Mouse (Mus musculus) right cerebral cortex, postnatal 10 days (tissue): ENCODE results near the gene Pde7b.
A peak's percentile ranks its signal among the peaks of the same experiment; 100 is the strongest.

ENCODE experiments used
- DNase-seq, 2 experiments: peaks; one replicate each; pipeline ENCODE4 v3.0.0; 2021; ENCODE audit warnings: low spot score in 2 of 2

Gene Pde7b

DNA sequence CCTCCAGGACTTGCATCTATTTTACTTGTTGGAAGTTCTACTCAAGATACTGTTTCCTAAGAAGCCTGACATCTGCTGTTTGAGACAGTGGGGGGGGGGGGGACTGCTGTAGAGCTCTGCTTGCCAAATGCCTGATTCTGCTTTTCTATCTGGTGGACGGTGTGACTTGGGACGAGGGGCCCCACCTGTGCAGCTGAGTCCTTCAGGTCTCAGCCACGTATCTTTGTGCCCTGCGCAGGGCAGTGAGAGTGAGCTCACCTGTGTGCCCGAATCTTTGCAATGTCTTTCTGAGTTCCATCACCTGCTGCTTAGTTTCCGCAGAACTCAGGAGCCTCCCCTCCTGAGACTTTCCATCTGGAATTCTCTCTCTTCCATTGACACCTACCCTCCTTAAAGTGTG lies 70.7 kb downstream of the Pde7b start:
- peak in 1 of 2 experiments; percentile 11 for DNase-seq

DNA sequence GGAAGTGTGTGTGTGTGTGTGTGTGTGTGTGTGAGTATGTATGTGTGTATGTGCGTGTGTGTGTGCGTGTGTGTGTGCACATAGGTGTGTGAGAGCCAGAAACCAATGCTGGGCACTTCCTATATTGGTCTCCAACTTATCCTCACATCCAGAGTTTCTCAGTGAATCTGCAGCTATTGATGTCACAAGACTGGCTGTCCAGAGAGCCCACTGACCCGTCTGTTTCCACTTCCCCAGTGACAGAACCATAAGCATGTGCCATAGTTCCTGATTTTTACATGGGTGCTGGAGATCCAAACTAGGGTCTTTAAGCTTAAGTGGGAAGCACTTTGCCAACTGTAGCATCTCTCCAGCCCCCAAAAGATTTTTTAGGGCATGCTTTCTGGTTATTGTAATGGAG lies 71.6 kb downstream of the Pde7b start:
- DNase-seq = no peak

GRCm38 (mm10) chr10:20636381-20636780 lies 88.5 kb downstream of the Pde7b start:
- no peak for DNase-seq

DNA sequence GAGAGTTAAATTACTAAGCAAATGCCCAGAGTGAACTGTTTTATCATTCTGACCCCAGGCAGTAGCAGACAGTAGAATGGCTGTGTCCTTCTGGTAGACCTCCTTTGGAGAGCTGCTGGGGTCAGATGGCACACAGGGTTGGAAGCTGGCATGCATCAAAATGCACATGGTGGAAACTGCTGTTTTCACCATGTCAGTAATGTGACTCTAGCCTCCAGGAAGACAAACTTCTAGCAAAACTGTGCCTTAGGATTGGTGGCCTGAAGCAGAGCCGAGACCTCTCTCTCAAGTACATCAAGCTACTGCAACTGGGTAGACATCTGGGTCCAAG lies 91.8 kb downstream of the Pde7b start:
- DNase-seq = no peak

- peak; percentile 27 to 37 for DNase-seq
These were observed 92.4 kb downstream of the Pde7b start for GRCm38 (mm10) chr10:20632256-20633084.

- DNase-seq = peak in 1 of 2 experiments; percentile 37
These were observed 94.8 kb downstream of the Pde7b start for GRCm38 (mm10) chr10:20630122-20630521.

DNA sequence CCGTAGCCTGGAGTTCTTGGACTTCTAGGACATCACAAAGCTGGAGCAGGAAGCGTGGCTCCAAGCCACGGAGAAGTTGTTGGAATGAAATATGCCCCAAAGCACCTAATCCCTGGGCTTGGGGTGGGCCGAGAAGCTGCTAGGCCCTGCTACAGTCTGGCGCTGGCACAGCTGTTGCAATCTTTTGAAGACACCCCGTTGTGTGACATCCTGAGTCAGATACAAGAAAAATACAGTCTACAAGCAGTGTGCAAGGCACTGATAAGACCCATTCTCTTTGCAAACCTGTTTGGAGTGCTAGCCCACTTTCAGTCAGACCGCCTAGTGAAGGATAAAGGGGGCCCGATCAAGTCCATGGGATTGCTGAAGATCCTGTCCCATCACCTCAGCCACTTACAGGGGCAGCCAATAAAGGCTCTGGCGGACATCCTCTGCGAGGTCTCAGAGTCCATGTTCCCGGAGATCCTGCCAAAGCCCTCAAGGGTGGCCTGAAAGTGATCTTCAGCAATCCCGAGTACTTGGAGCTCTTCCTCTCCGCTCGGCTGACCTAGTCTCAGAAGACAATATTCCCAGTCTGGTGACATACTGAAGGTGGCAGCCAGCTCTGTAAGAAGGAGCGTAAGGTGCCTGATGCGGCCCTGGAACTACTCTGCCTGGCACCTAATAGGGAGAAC lies 99.0 kb downstream of the Pde7b start:
- DNase-seq = no peak

DNA sequence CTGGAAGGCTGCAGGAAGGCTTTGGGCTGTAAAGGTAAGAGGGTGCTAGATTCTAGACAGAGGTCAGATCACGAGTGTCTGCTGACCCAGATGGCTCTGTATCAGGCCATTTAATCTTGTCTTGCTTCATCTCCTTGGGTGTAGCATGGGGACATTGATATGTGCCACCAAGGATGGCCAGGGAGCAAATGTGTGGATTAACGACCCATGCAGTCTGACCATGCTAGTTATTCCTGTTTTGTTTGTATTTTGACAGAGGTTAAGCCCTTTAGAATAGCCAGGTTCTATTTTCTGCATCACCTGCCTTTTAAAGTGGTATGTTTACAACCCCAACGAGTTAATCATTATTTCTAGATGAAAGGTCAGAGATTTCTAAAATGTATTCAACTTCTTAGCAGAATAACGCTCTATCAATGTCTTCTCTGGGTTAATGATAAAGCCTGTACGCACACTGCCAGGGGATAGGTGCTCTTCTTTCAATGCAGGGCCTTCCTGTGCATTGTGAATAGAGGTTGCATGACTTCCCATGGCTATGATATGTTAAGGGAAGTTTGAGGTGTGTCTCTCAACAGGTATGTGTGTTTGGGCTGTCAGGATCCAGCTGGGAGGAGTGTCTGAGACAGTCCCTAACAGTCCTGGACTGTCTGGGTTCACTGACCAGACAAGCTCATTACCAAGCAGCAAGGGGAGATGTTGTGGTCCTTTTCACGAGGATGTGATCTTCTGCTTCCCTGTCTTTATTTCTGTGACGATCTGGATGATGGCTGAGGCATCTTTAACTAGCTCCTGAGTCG lies 103.0 kb downstream of the Pde7b start:
- DNase-seq = no peak

GRCm38 (mm10) chr10:20606007-20606406 lies 118.9 kb downstream of the Pde7b start:
- no peak for DNase-seq

DNA sequence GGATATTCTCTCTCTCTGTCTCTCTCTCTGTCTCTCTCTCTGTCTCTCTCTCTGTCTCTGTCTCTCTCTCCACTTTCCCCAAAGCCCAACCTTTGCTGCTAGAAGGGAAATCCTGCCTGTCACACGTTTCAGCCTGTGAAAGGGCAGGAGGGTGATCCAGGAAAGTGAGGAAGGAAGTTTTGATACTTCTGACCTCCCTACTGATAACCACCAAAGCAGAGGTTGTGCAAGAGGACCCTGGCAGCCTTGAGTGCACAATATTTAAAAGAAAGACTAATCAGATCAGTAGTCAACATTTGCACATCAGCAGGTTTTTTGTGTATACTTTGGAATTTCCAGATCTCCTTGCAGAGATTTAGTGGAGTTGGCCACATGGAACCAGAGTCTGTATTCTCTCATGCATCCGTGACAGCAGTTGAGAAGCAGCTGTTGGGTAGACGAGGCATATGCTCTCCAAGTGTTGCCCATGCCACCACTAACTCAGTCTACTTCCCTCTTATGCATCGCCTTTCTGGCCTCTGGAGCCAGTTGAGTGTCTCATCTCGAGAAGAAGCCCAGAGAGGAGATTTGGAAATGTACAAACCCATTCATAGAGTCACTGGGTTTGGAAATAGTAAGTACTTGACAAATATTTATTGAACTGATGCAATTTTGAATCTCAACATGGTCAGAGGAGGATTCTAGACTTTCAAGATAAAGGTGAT lies 129.6 kb downstream of the Pde7b start:
- no peak for DNase-seq

DNA sequence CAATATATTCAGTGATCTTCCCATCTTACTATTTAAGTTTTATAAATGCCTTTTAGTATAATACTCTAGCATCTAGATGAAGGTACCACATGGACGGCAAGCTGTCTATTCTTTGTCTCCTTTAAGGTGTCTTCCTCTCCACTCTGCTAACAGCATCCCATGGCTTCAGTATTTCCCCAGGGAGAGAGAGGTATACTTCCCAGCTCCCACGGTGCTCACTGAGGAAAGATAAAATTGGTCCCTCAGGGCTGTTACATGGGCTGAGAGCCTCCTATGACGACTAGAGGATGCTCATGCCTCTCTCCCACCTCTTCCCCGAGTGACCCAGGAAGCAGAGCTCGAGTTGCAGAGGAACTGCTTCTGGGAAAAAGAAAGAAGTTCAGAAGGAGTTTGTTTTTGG lies 130.9 kb downstream of the Pde7b start:
- no peak for DNase-seq

DNA sequence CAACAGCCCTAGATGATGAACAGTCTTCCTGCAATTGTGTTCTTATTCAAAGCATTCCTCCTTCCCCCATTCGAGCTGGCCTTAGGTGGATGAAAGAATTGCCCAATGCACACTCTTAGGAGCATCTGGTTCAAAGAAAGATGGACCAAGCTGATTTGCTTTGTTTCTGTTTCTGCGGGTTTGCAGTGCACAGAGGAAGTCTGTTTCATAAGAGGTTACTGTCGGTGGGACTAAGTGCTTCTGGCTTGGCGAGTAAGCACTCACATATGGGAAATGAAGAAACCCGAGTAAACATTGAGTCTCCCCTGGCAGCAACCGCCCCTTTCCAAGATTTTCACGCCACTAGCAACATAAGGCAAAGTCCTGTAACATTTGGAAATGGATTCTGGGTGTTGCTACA lies 134.8 kb downstream of the Pde7b start:
- DNase-seq = no peak

DNA sequence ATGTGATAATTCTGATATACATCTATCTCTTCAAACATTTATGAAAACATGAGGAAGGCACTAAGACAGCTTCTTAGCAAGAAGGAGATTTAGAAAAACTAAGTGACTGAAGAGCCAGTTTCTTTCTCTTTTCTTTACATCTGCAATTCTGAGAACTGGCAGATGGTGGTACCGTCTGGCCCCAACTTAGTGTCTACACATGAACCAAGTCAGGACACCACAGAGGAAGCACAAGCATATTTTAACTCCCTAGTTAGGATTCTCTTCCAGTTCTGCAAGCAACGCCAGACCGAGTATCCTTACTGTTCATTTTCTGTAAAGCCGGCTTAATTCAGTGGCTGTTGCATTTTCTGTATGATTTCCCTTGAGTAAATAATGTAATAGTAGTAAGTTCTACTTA lies 138.9 kb downstream of the Pde7b start:
- peak; percentile 53 to 78 for DNase-seq

GRCm38 (mm10) chr10:20575002-20575401 lies 149.9 kb downstream of the Pde7b start:
- DNase-seq = no peak

DNA sequence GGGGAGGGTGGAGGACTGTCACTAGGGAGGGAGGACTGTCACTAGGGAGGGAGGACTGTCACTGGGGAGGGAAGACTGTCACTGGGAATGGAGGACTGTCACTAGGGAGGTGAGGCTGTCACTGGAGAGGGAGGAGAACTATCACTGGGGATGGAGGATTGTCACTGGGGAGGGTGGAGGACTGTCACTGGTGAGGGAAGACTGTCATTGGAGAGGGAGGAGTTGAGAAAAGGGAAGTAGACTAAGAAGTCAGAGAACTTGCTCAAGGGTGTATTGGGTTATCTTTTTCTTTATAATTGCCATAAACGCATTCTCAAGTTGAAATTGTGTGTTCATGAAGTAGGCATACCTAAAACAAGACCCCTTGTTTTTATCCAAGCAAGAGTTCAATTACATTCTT lies 150.5 kb downstream of the Pde7b start:
- DNase-seq = no peak

DNA sequence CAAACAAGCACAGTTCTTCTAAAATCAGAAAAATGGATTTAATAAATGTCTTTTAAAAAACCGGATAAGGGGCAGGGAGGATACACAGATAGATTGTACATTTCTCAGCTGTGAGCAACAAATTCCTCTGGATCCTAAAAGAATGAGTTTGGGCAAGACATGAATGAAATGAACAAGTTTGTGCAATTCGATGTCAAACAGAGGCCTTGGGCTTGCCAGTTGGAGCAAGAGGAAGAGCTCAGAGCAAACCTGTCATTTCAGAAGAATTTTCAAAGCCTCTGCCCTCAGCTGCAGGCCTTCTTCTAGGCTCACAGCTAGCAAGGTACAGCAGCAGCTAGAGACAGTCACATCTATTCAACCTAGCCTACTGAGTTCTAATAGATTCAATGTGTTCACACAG lies 153.4 kb downstream of the Pde7b start:
- DNase-seq = no peak

- no peak for DNase-seq
These were observed 156.2 kb downstream of the Pde7b start for GRCm38 (mm10) chr10:20568630-20569029.

GRCm38 (mm10) chr10:20567684-20568236 lies 157.1 kb downstream of the Pde7b start:
- no peak for DNase-seq

DNA sequence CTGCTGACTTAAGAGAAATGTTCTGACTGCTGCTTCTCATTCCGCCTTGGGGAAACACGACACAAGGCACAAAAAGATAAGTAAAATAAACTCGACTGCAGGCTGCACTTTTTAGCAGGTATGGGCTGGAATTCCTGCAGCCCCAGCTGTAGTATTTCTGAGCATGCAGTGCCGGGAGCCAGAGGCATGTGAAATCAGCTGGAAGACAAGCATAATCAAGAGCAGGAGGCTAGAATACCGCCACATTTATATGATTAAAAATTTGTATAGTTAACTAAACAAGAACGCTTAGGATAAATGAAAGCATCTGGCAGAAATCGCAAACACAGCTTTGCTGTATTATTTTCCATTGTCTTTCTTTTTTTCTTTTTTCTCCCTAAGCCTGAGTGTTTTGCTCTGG lies 168.4 kb downstream of the Pde7b start:
- no peak for DNase-seq

- DNase-seq = no peak
These were observed 173.5 kb downstream of the Pde7b start for GRCm38 (mm10) chr10:20551341-20551740.

- DNase-seq = no peak
These were observed 174.1 kb downstream of the Pde7b start for GRCm38 (mm10) chr10:20550771-20551170.

- no peak for DNase-seq
These were observed 174.7 kb downstream of the Pde7b start for GRCm38 (mm10) chr10:20550161-20550560.
